Mouse (Mus musculus): ENCODE data around the gene Mfsd11. TPM values are rescaled to one million over a fixed set of nuclear protein-coding genes. Genes with fewer than 3 reads are reported as not detected.

Mfsd11 gene
- polyA plus RNA-seq, 1 experiment from 2014 or later = 39.4 TPM

DNA sequence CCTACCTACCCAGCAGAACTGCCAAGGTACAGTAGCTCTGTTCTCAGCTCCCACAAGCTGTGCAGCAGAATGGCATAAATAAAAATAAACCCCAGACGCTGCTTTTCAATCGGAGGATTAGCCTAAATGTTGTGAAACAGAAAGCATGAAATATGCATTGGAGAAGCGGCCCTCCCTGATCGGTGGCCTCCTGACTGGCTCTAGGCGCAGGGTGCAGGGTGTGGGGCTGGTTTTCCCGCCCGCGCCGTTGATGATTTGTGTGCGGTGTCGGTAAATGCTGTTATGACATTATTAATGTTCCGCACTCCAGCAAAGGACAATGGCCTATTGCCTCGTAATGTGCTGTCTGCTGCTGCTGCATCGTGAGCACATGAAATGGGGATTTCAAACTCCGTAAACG, 61.3 kb downstream of the Mfsd11 start:
- H3K27ac ChIP-seq = no peak overlapping the region; the same call in 1 of the 2 replicates
- WGBS = 51% methylated on average over 16 of the region's 16 CpGs
- ATAC-seq = no peak
- no peak overlapping the region for H3K4me3 ChIP-seq
- H3K9me3 ChIP-seq (replicated peaks) = no peaks in the 10 kb centered on the region
- no peak overlapping the region for H3K4me2 ChIP-seq
- peaks cover 28% of the 10 kb centered on the region for H3K27me3 ChIP-seq
- peaks cover 14% of the 10 kb centered on the region for H3K4me1 ChIP-seq
- 0 out of 2 replicates have a peak overlapping the region, but pooled peaks have one; percentile 0 for H3K9ac ChIP-seq
- no peaks in the 10 kb centered on the region for H3K36me3 ChIP-seq (ENCODE audit: poor library complexity, severe bottlenecking)

- H3K4me3 ChIP-seq = no peak overlapping the region
- H3K4me1 ChIP-seq = peaks cover 16% of the 10 kb centered on the region
- no peak overlapping the region for H3K9ac ChIP-seq
- H3K27me3 ChIP-seq = peaks cover 28% of the 10 kb centered on the region
- no peaks in the 10 kb centered on the region for H3K36me3 ChIP-seq (ENCODE audit: poor library complexity, severe bottlenecking)
- no peak overlapping the region for H3K27ac ChIP-seq
- H3K4me2 ChIP-seq = no peak overlapping the region
- 55% methylated on average over 5 of the region's 5 CpGs for WGBS
- H3K9me3 ChIP-seq (replicated peaks) = no peaks in the 10 kb centered on the region
- no peak for ATAC-seq
These were observed 62.1 kb downstream of the Mfsd11 start for GRCm38 (mm10) chr11:116914267-116914885.

GRCm38 (mm10) chr11:116915241-116915640, 63.0 kb downstream of the Mfsd11 start:
- whole genome bisulfite sequencing = 91% methylated on average over 3 of the region's 3 CpGs
- H3K36me3 ChIP-seq (ENCODE audit: poor library complexity, severe bottlenecking) = no peaks in the 10 kb centered on the region
- ATAC-seq = no peak
- no peak overlapping the region for H3K27ac ChIP-seq
- no peak overlapping the region for H3K4me2 ChIP-seq
- H3K9ac ChIP-seq = no peak overlapping the region
- no peaks in the 10 kb centered on the region for H3K9me3 ChIP-seq (replicated peaks)
- H3K4me1 ChIP-seq = peaks cover 23% of the 10 kb centered on the region
- no peak overlapping the region for H3K4me3 ChIP-seq
- peaks cover 28% of the 10 kb centered on the region for H3K27me3 ChIP-seq

DNA sequence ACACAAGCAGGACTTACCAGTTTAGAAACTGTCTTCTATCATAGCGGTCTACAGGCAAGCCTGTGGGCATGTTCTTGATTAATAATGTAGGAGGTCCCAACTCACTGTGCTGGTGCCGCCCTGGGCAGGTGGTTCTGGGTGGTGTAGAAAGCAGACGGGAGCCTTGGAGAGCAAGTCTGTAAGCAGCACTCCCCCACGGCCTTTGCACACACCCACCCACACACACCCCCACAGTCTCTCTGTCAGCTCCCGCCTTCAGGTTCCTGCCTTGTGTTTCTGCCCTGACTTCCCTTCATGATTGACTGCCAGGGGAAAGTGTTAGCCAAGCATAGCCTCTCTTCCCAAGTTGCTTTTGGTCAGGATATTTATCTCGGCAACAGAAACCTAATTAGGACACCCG, 65.1 kb downstream of the Mfsd11 start:
- Histone ChIP-seq H3K9ac (0 out of 2 replicates have a peak overlapping the region, but pooled peaks have one; percentile 0), H3K36me3 (ENCODE audit: poor library complexity, severe bottlenecking) (no peaks in the 10 kb centered on the region), H3K4me2 (no peak overlapping the region), H3K9me3 (replicated peaks) (no peaks in the 10 kb centered on the region), H3K4me1 (peaks cover 44% of the 10 kb centered on the region), H3K4me3 (no peak overlapping the region), H3K27me3 (peaks cover 28% of the 10 kb centered on the region), H3K27ac (no peak overlapping the region)
- no peak for ATAC-seq
- WGBS = 52% methylated on average over 7 of the region's 7 CpGs

DNA sequence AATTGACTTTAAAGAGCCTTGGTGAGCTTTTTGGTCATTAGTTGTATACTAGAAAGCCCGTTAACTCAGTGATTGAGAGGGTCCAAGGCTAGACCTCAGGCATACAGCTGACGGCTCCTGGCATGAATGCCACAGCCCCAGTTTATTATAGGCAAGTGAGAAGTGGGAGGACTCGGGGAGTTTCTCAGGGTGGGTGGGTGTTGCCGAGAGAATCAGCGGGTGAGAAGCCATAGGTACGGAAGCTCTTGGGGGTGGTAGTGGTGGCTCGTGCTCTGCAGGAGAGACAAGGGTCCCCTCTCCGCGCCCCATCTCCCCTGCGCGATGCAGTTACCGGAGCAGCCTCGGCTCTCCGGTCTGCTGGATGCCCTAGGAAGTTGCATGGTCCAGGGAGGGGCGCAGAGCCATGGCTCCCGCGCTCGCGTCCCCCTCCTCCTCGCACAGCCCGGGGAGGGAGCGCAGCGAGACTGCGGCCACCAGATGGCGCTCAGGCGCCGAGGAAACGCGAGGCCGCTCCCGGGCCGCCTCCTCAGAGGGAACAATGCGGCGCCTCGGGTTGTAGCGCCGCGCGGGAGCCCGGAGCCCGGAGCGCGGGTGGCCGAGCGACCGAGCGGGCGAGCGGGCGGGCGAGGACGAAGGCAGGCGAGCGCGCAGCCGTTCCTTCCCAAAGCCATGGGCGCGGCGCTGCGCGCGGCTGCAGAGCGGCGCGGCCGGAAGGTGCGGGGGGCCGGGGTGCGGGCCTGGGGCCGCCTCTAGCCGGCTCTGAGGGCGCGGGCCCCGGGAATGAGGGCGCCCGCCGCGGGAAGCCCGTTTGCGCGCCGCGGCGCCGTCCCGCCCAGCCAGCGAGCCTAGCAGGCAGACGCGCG, 66.3 kb downstream of the Mfsd11 start, which contains the start of gene Mgat5b:
Gene Mgat5b (plus strand): TSS at position 541 of the 863 bp plus-strand sequence.
- peak within 1 kb of the TSS; percentile 99 for H3K9ac ChIP-seq
- under 1% methylated on average over 74 of the region's 90 CpGs for WGBS

GRCm38 (mm10) chr11:116919186-116920020, 67.2 kb downstream of the Mfsd11 start:
- peaks cover 28% of the 10 kb centered on the region for H3K27me3 ChIP-seq
- peaks cover 13% of the 10 kb centered on the region for H3K36me3 ChIP-seq (ENCODE audit: poor library complexity, severe bottlenecking)
- 2% methylated on average over 44 of the region's 58 CpGs for WGBS
- peaks cover 62% of the 10 kb centered on the region for H3K4me1 ChIP-seq
- H3K4me2 ChIP-seq = peak overlapping the region; percentile 85
- no peaks in the 10 kb centered on the region for H3K9me3 ChIP-seq (replicated peaks)
- peak; percentile 44 for ATAC-seq
- H3K9ac ChIP-seq = peak overlapping the region; percentile 99
- H3K4me3 ChIP-seq = peak overlapping the region; percentile 80
- peak overlapping the region; percentile 81 for H3K27ac ChIP-seq

More for the DNA sequence above, 66.3 kb downstream of the Mfsd11 start, which contains the start of gene Mgat5b:
- Histone ChIP-seq H3K4me2 (peak within 1 kb of the TSS; percentile 85), H3K27ac (peak within 1 kb of the TSS; percentile 81), H3K4me3 (peak within 1 kb of the TSS; percentile 80), H3K27me3 (peaks cover 28% of the 10 kb centered on the region), H3K4me1 (peaks cover 56% of the 10 kb centered on the region), H3K9me3 (replicated peaks) (no peaks in the 10 kb centered on the region), H3K36me3 (ENCODE audit: poor library complexity, severe bottlenecking) (peaks cover 5% of the 10 kb centered on the region)
- peak; percentile 92 for ATAC-seq

DNA sequence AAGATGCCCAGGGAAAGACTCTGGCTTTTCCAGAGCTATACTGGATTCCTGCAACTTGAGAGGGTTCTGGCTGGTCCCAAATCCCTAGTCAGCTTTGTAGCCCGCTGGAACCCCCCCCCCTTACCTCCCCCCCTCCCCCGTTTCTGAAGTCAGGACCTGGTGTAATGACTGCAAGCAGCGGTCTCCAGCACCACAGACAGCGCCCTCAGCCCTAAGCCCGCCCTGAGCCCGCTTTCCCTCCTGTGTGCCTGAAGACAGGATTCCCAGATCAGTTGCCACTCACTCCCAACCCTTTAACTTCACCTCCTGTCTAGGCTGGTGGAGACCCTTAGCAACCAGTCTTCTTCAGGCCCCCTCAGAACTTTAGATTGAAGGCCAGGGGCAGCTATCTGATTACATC, 68.5 kb downstream of the Mfsd11 start:
- Histone ChIP-seq H3K4me3 (peak overlapping the region; percentile 80), H3K4me1 (peaks cover 67% of the 10 kb centered on the region), H3K4me2 (peak overlapping the region; percentile 85), H3K9me3 (replicated peaks) (no peaks in the 10 kb centered on the region), H3K27ac (no peak overlapping the region), H3K27me3 (peaks cover 27% of the 10 kb centered on the region), H3K36me3 (ENCODE audit: poor library complexity, severe bottlenecking) (peaks cover 27% of the 10 kb centered on the region), H3K9ac (peak overlapping the region; percentile 99)
- no peak for ATAC-seq
- 14% methylated on average over 6 of the region's 6 CpGs for WGBS

- ATAC-seq = peak; percentile 69
- Histone ChIP-seq H3K9me3 (replicated peaks) (no peaks in the 10 kb centered on the region), H3K4me3 (peak overlapping the region; percentile 80), H3K36me3 (ENCODE audit: poor library complexity, severe bottlenecking) (peaks cover 40% of the 10 kb centered on the region), H3K27ac (peak overlapping the region; percentile 61), H3K4me1 (peaks cover 67% of the 10 kb centered on the region), H3K27me3 (peaks cover 14% of the 10 kb centered on the region; the same call in 1 of the 2 replicates), H3K4me2 (peak overlapping the region; percentile 85), H3K9ac (peak overlapping the region; percentile 47)
- 33% methylated on average over 7 of the region's 7 CpGs for WGBS
These were observed 69.8 kb downstream of the Mfsd11 start for GRCm38 (mm10) chr11:116922058-116922457.

Other genes with a start within 250 kb of the Mfsd11 start
- gene Rhbdf2, start 225.4 kb upstream of the Mfsd11 start, polyA plus RNA-seq (2015; fragmentation: Nextera tagmentation; extraction: Ambion mirVana) = 0.87 and 0.98 TPM in 2 replicates
- gene Prcd, start 198.9 kb upstream of the Mfsd11 start, polyA plus RNA-seq (2015; fragmentation: Nextera tagmentation; extraction: Ambion mirVana) = 0.79 and 0.80 TPM in 2 replicates
- 8.8 and 9.3 TPM in 2 replicates for gene Cygb, start 198.1 kb upstream of the Mfsd11 start, polyA plus RNA-seq (2015; fragmentation: Nextera tagmentation; extraction: Ambion mirVana)
- not detected in 2 replicates for gene St6galnac1, start 76.9 kb upstream of the Mfsd11 start, polyA plus RNA-seq (2015; fragmentation: Nextera tagmentation; extraction: Ambion mirVana)
- 14.4 and 14.8 TPM in 2 replicates for gene Mxra7, start 24.4 kb upstream of the Mfsd11 start, polyA plus RNA-seq (2015; fragmentation: Nextera tagmentation; extraction: Ambion mirVana)
- gene Mettl23, start 9.2 kb upstream of the Mfsd11 start, polyA plus RNA-seq (2015; fragmentation: Nextera tagmentation; extraction: Ambion mirVana) = 83.6 and 85.7 TPM in 2 replicates
- 77.7 and 78.0 TPM in 2 replicates for gene Jmjd6, start 9.0 kb upstream of the Mfsd11 start, polyA plus RNA-seq (2015; fragmentation: Nextera tagmentation; extraction: Ambion mirVana)
- gene Srsf2, start 654 bp downstream of the Mfsd11 start, polyA plus RNA-seq (2015; fragmentation: Nextera tagmentation; extraction: Ambion mirVana) = 750 and 773 TPM in 2 replicates
- gene Mgat5b, start 66.4 kb downstream of the Mfsd11 start, polyA plus RNA-seq (2015; fragmentation: Nextera tagmentation; extraction: Ambion mirVana) = 18.5 and 19.8 TPM in 2 replicates